Mouse (Mus musculus): ENCODE measurements around the gene Klhl22.

GRCm38 (mm10) chr16:17721114-17721808 is 38.2 kb upstream of the Klhl22 start:
- TF ChIP-seq CTCF (IDR thresholded peaks at IDR 0.05; ENCODE audit: low read depth, low read length) = no peak
- TF ChIP-seq POLR2A (IDR thresholded peaks at IDR 0.05; ENCODE audit: borderline replicate concordance, low read depth, low read length) = no peak

All from bone marrow macrophage, adult 2 months (primary cell).